ENCODE assay signal across 29 mouse cellular contexts in genomic region chr4:142694926-142695325, GRCm38 (mm10).
A peak's percentile ranks its signal among the peaks of the same experiment; 100 is the strongest.
DNase-seq lines count a peak whose midpoint lies in the region; ATAC-seq and TF ChIP-seq lines count a peak whose summit lies in the region.
"Had no signal": no experiment of that assay in that cellular context is flagged by ENCODE, and none has a peak within 500 bp of the region (broad histone marks: within the 10 kb centered on the region; RNA-seq: fewer than 3 reads in every experiment).

No protein-coding gene starts in this region.

- H3K9me3 ChIP-seq in forebrain, embryonic 16.5 days (ENCODE audit: control insufficient read depth, low read length) = no peaks in the 10 kb centered on the region; the same call in 1 of the 2 replicates
- no peaks in the 10 kb centered on the region for H3K9me3 ChIP-seq in forebrain, embryonic 13.5 days (replicated peaks)
- H3K9me3 ChIP-seq in stomach, embryonic 16.5 days (replicated peaks; ENCODE audit: control insufficient read depth, low read length) = no peaks in the 10 kb centered on the region
- H3K9me3 ChIP-seq in stomach, postnatal 0 days (ENCODE audit: control insufficient read depth, low read length) = no peaks in the 10 kb centered on the region
- H3K9me3 ChIP-seq: embryonic facial prominence, embryonic 15.5 days; hindbrain, embryonic 10.5 days; limb, embryonic 12.5 days had no signal

- H3K4me1 ChIP-seq in forebrain, embryonic 16.5 days (replicated peaks; ENCODE audit: control insufficient read depth, insufficient read depth, low read length) = peaks cover 3% of the 10 kb centered on the region; the same call in 1 of the 2 replicates
- peaks cover 11% of the 10 kb centered on the region; the same call in 1 of the 2 replicates for H3K4me1 ChIP-seq in forebrain, embryonic 13.5 days
- no peaks in the 10 kb centered on the region for H3K4me1 ChIP-seq in stomach, embryonic 16.5 days (ENCODE audit: control insufficient read depth, insufficient read depth, low read length)
- no peaks in the 10 kb centered on the region for H3K4me1 ChIP-seq in stomach, postnatal 0 days (replicated peaks; ENCODE audit: control insufficient read depth, insufficient read depth)
- H3K4me1 ChIP-seq: embryonic facial prominence, embryonic 15.5 days; heart, embryonic 10.5 days; hindbrain, embryonic 10.5 days; limb, embryonic 12.5 days; liver, embryonic 12.5 days; megakaryocyte, embryonic 14.5 days had no signal

- TF ChIP-seq POLR2A in brain, embryonic 14.5 days (IDR thresholded peaks at IDR 0.05; ENCODE audit: borderline replicate concordance, extremely low read depth, insufficient read depth, insufficient read length, poor library complexity, severe bottlenecking) = no peak

- H3K36me3 ChIP-seq in forebrain, embryonic 16.5 days (ENCODE audit: control insufficient read depth, insufficient read depth) = no peaks in the 10 kb centered on the region
- H3K36me3 ChIP-seq in forebrain, embryonic 13.5 days (ENCODE audit: poor library complexity, severe bottlenecking) = no peaks in the 10 kb centered on the region
- no peaks in the 10 kb centered on the region for H3K36me3 ChIP-seq in stomach, embryonic 16.5 days (ENCODE audit: control insufficient read depth, insufficient read depth, low read length)
- H3K36me3 ChIP-seq in stomach, postnatal 0 days (ENCODE audit: control insufficient read depth, insufficient read depth, low read length) = no peaks in the 10 kb centered on the region
- H3K36me3 ChIP-seq: embryonic facial prominence, embryonic 15.5 days; G1E; heart, embryonic 10.5 days; hindbrain, embryonic 10.5 days; limb, embryonic 12.5 days; liver, embryonic 12.5 days had no signal

- H3K4me3 ChIP-seq in forebrain, embryonic 16.5 days (replicated peaks; ENCODE audit: low read length) = no peak overlapping the region
- H3K4me3 ChIP-seq in forebrain, embryonic 13.5 days = no peak overlapping the region
- no peak overlapping the region for H3K4me3 ChIP-seq in stomach, embryonic 16.5 days (replicated peaks; ENCODE audit: low read length)
- no peak overlapping the region for H3K4me3 ChIP-seq in stomach, postnatal 0 days (ENCODE audit: low read depth, low read length)
- H3K4me3 ChIP-seq: embryonic facial prominence, embryonic 15.5 days; gastrocnemius, adult 2 months; heart, embryonic 10.5 days; hindbrain, embryonic 10.5 days; limb, embryonic 12.5 days; liver, embryonic 12.5 days; megakaryocyte, embryonic 14.5 days had no signal

- 0 out of 2 replicates have a peak overlapping the region, but pooled peaks have one; percentile 5 for H3K4me2 ChIP-seq in forebrain, embryonic 16.5 days (ENCODE audit: low read length)
- no peak overlapping the region; the same call in 1 of the 2 replicates for H3K4me2 ChIP-seq in forebrain, embryonic 13.5 days
- peak overlapping the region; percentile 26 for H3K4me2 ChIP-seq in stomach, embryonic 16.5 days (ENCODE audit: low read depth, low read length)
- H3K4me2 ChIP-seq in stomach, postnatal 0 days (replicated peaks; ENCODE audit: low read depth) = no peak overlapping the region
- H3K4me2 ChIP-seq: embryonic facial prominence, embryonic 15.5 days; limb, embryonic 12.5 days; liver, embryonic 12.5 days had no signal

- H3K27ac ChIP-seq in forebrain, embryonic 16.5 days (ENCODE audit: low read length) = no peak overlapping the region
- no peak overlapping the region for H3K27ac ChIP-seq in forebrain, embryonic 13.5 days
- no peak overlapping the region for H3K27ac ChIP-seq in stomach, embryonic 16.5 days (ENCODE audit: low read length)
- no peak overlapping the region for H3K27ac ChIP-seq in stomach, postnatal 0 days (replicated peaks)
- H3K27ac ChIP-seq: embryonic facial prominence, embryonic 15.5 days; gastrocnemius, adult 2 months; heart, embryonic 10.5 days; hindbrain, embryonic 10.5 days; hindbrain, postnatal 0 days; limb, embryonic 12.5 days; liver, embryonic 12.5 days had no signal

- DNase-seq in stomach, postnatal 0 days (ENCODE audit: low spot score) = no peak
- DNase-seq in brain, embryonic 14.5 days (ENCODE audit: low read depth) = peak; percentile 39
- no peak for DNase-seq in layer of hippocampus, adult 18-20 months (ENCODE audit: low spot score in 2 of 2)
- DNase-seq in layer of hippocampus, adult 9-10 months (ENCODE audit: low spot score) = no peak
- DNase-seq: B cell, adult 2 months; cerebellum, adult 18-20 months; cerebellum, postnatal 14 days; gastrocnemius, adult 2 months; heart, postnatal 10 days; kidney, postnatal 25 days; lung, adult 18-20 months; retina, postnatal 1 day; right cerebral cortex, postnatal 25 days; spleen, adult 18-20 months; thymus, postnatal 14 days had no signal

- ATAC-seq in forebrain, embryonic 16.5 days = no peak
- no peak for ATAC-seq in forebrain, embryonic 13.5 days
- no peak for ATAC-seq in stomach, embryonic 16.5 days (ENCODE audit: insufficient read depth, low FRiP score)
- ATAC-seq in stomach, postnatal 0 days (ENCODE audit: low FRiP score, low TSS enrichment) = no peak
- ATAC-seq: hindbrain, postnatal 0 days; intestine, embryonic 16.5 days; liver, embryonic 12.5 days; Patski had no signal

- WGBS in forebrain, embryonic 16.5 days = 28% methylated on average over 13 of the region's 13 CpGs
- WGBS in forebrain, embryonic 13.5 days = 41% methylated on average over 13 of the region's 13 CpGs
- 41% methylated on average over 13 of the region's 13 CpGs for WGBS in stomach, embryonic 16.5 days
- WGBS in stomach, postnatal 0 days = 36% methylated on average over 13 of the region's 13 CpGs

- H3K9ac ChIP-seq in forebrain, embryonic 16.5 days (replicated peaks; ENCODE audit: low read depth, low read length) = no peak overlapping the region
- H3K9ac ChIP-seq in forebrain, embryonic 13.5 days = no peak overlapping the region
- no peak overlapping the region for H3K9ac ChIP-seq in stomach, embryonic 16.5 days (ENCODE audit: low read length)
- H3K9ac ChIP-seq in stomach, postnatal 0 days (ENCODE audit: low read length) = no peak overlapping the region
- H3K9ac ChIP-seq: embryonic facial prominence, embryonic 15.5 days; limb, embryonic 12.5 days; liver, embryonic 12.5 days had no signal

- TF ChIP-seq CTCF in stomach, postnatal 0 days (IDR thresholded peaks at IDR 0.05; ENCODE audit: low read depth) = no peak
- TF ChIP-seq CTCF in brain, embryonic 14.5 days (IDR thresholded peaks at IDR 0.05; ENCODE audit: borderline replicate concordance, extremely low read depth, insufficient read depth, insufficient read length) = no peak

- TF ChIP-seq EP300 in stomach, postnatal 0 days (optimal IDR thresholded peaks at IDR 0.05) = no peak

- no peaks in the 10 kb centered on the region for H3K27me3 ChIP-seq in forebrain, embryonic 16.5 days (replicated peaks; ENCODE audit: control insufficient read depth, insufficient read depth, low read length)
- no peaks in the 10 kb centered on the region for H3K27me3 ChIP-seq in forebrain, embryonic 13.5 days
- H3K27me3 ChIP-seq in stomach, embryonic 16.5 days (ENCODE audit: control insufficient read depth, insufficient read depth, low read length) = no peaks in the 10 kb centered on the region
- no peaks in the 10 kb centered on the region for H3K27me3 ChIP-seq in stomach, postnatal 0 days (ENCODE audit: control insufficient read depth, insufficient read depth, low read length)
- H3K27me3 ChIP-seq: CH12.LX; embryonic facial prominence, embryonic 15.5 days; limb, embryonic 12.5 days; liver, embryonic 12.5 days; megakaryocyte, embryonic 14.5 days; Patski had no signal

Comparison
In these comparisons a context has a peak if more than half of its experiments do, and no peak if none do; other contexts are left out.
1. H3K4me2 ChIP-seq: peak in forebrain, embryonic 16.5 days (single experiment) and stomach, embryonic 16.5 days (single experiment); none in forebrain, embryonic 13.5 days (single experiment) and stomach, postnatal 0 days (single experiment).